Mouse (Mus musculus): ENCODE data around the gene Gm10842. TPM values are rescaled to one million over a fixed set of nuclear protein-coding genes. Genes with fewer than 3 reads are reported as not detected.

The Gm10842 gene
- polyA plus RNA-seq, 1 experiment from 2014 or later, result not detected

- Histone ChIP-seq H3K9ac (ENCODE audit: low read length) (peak overlapping the region; percentile 92), H3K4me3 (ENCODE audit: low read depth, low read length) (peak overlapping the region; percentile 96), H3K4me2 (ENCODE audit: low read depth, severe bottlenecking) (peak overlapping the region; percentile 87), H3K27me3 (ENCODE audit: control insufficient read depth, insufficient read depth, low read length) (no peaks in the 10 kb centered on the region), H3K27ac (replicated peaks; ENCODE audit: low read depth, low read length) (peak overlapping the region; percentile 90), H3K4me1 (ENCODE audit: control insufficient read depth, insufficient read depth, low read length) (no peaks in the 10 kb centered on the region; the same call in 1 of the 2 replicates), H3K9me3 (ENCODE audit: control insufficient read depth, low read length) (no peaks in the 10 kb centered on the region), H3K36me3 (ENCODE audit: control insufficient read depth, insufficient read depth, low read length) (peaks cover 3% of the 10 kb centered on the region; the same call in 1 of the 2 replicates)
- ATAC-seq (ENCODE audit: insufficient number of reproducible peaks, low FRiP score, low TSS enrichment, low read depth) (peak; percentile 50; the same call in 1 of the 2 replicates), DNase-seq (ENCODE audit: low spot score) (peak; percentile 66)
- 0% methylated on average over 34 of the region's 35 CpGs for WGBS
These were observed 33.9 kb downstream of the Gm10842 start for GRCm38 (mm10) chr11:105180471-105181091.

GRCm38 (mm10) chr11:105181126-105181637 is 34.5 kb downstream of the Gm10842 start:
- Histone ChIP-seq H3K27me3 (ENCODE audit: control insufficient read depth, insufficient read depth, low read length) (no peaks in the 10 kb centered on the region), H3K36me3 (ENCODE audit: control insufficient read depth, insufficient read depth, low read length) (peaks cover 3% of the 10 kb centered on the region; the same call in 1 of the 2 replicates), H3K4me3 (ENCODE audit: low read depth, low read length) (peak overlapping the region; percentile 96), H3K9ac (ENCODE audit: low read length) (peak overlapping the region; percentile 99), H3K27ac (replicated peaks; ENCODE audit: low read depth, low read length) (peak overlapping the region; percentile 90), H3K4me2 (ENCODE audit: low read depth, severe bottlenecking) (peak overlapping the region; percentile 87), H3K4me1 (ENCODE audit: control insufficient read depth, insufficient read depth, low read length) (no peaks in the 10 kb centered on the region; the same call in 1 of the 2 replicates), H3K9me3 (ENCODE audit: control insufficient read depth, low read length) (no peaks in the 10 kb centered on the region)
- DNase-seq (ENCODE audit: low spot score), result peak; percentile 95
- WGBS, result 1% methylated on average over 52 of the region's 60 CpGs
- peak; percentile 97 for ATAC-seq (ENCODE audit: insufficient number of reproducible peaks, low FRiP score, low TSS enrichment, low read depth)

- ATAC-seq (ENCODE audit: insufficient number of reproducible peaks, low FRiP score, low TSS enrichment, low read depth), result peak; percentile 67
- Histone ChIP-seq H3K36me3 (ENCODE audit: control insufficient read depth, insufficient read depth, low read length) (peaks cover 3% of the 10 kb centered on the region; the same call in 1 of the 2 replicates), H3K4me2 (ENCODE audit: low read depth, severe bottlenecking) (peak overlapping the region; percentile 64), H3K4me1 (ENCODE audit: control insufficient read depth, insufficient read depth, low read length) (no peaks in the 10 kb centered on the region; the same call in 1 of the 2 replicates), H3K27me3 (ENCODE audit: control insufficient read depth, insufficient read depth, low read length) (no peaks in the 10 kb centered on the region), H3K9me3 (ENCODE audit: control insufficient read depth, low read length) (no peaks in the 10 kb centered on the region), H3K27ac (replicated peaks; ENCODE audit: low read depth, low read length) (peak overlapping the region; percentile 90), H3K9ac (ENCODE audit: low read length) (peak overlapping the region; percentile 99), H3K4me3 (ENCODE audit: low read depth, low read length) (peak overlapping the region; percentile 96)
- WGBS, result 6% methylated on average over 64 of the region's 89 CpGs
- peak; percentile 70 for DNase-seq (ENCODE audit: low spot score)
These were observed 35.2 kb downstream of the Gm10842 start for GRCm38 (mm10) chr11:105181689-105182460.

GRCm38 (mm10) chr11:105182461-105182855 is 35.8 kb downstream of the Gm10842 start:
- Histone ChIP-seq H3K4me3 (ENCODE audit: low read depth, low read length) (peak overlapping the region; percentile 96), H3K9me3 (ENCODE audit: control insufficient read depth, low read length) (no peaks in the 10 kb centered on the region), H3K4me2 (ENCODE audit: low read depth, severe bottlenecking) (peak overlapping the region; percentile 64), H3K36me3 (ENCODE audit: control insufficient read depth, insufficient read depth, low read length) (peaks cover 3% of the 10 kb centered on the region; the same call in 1 of the 2 replicates), H3K4me1 (ENCODE audit: control insufficient read depth, insufficient read depth, low read length) (no peaks in the 10 kb centered on the region; the same call in 1 of the 2 replicates), H3K27ac (replicated peaks; ENCODE audit: low read depth, low read length) (peak overlapping the region; percentile 90), H3K27me3 (ENCODE audit: control insufficient read depth, insufficient read depth, low read length) (no peaks in the 10 kb centered on the region), H3K9ac (ENCODE audit: low read length) (peak overlapping the region; percentile 99)
- no peak for DNase-seq (ENCODE audit: low spot score)
- 7% methylated on average over 4 of the region's 4 CpGs for WGBS
- no peak for ATAC-seq (ENCODE audit: insufficient number of reproducible peaks, low FRiP score, low TSS enrichment, low read depth)

- 96% methylated on average over 3 of the region's 3 CpGs for WGBS
- Histone ChIP-seq H3K4me1 (ENCODE audit: control insufficient read depth, insufficient read depth, low read length) (no peaks in the 10 kb centered on the region; the same call in 1 of the 2 replicates), H3K4me3 (ENCODE audit: low read depth, low read length) (no peak overlapping the region), H3K9ac (ENCODE audit: low read length) (no peak overlapping the region), H3K9me3 (ENCODE audit: control insufficient read depth, low read length) (no peaks in the 10 kb centered on the region), H3K27me3 (ENCODE audit: control insufficient read depth, insufficient read depth, low read length) (no peaks in the 10 kb centered on the region), H3K27ac (replicated peaks; ENCODE audit: low read depth, low read length) (no peak overlapping the region), H3K4me2 (ENCODE audit: low read depth, severe bottlenecking) (no peak overlapping the region), H3K36me3 (ENCODE audit: control insufficient read depth, insufficient read depth, low read length) (peaks cover 3% of the 10 kb centered on the region; the same call in 1 of the 2 replicates)
- ATAC-seq (ENCODE audit: insufficient number of reproducible peaks, low FRiP score, low TSS enrichment, low read depth) (no peak), DNase-seq (ENCODE audit: low spot score) (no peak)
These were observed 38.0 kb downstream of the Gm10842 start for GRCm38 (mm10) chr11:105184678-105185077.

DNA sequence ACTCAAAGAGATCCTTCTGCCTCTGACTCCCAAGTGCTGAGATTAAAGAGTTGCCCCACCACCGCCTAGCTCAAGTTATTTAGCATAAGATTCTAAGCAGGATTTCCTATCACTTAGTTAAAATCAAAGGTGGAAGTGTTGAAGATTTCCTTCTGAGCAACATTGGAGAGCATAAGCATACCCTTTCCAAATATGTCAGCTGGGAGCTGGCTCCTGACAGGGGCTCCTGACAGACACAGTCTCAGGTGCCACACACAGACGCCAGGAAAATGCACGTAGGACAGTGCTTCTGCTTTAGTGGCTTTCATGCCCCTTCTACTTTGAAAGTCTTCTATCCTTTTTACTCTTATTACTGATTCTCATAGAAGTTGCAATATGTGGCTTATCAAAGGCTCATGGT is 45.5 kb downstream of the Gm10842 start:
- no peak overlapping the region for H3K4me2 ChIP-seq (ENCODE audit: low read depth, severe bottlenecking)
- no peaks in the 10 kb centered on the region for H3K27me3 ChIP-seq (ENCODE audit: control insufficient read depth, insufficient read depth, low read length)
- ATAC-seq (ENCODE audit: insufficient number of reproducible peaks, low FRiP score, low TSS enrichment, low read depth) (no peak), DNase-seq (ENCODE audit: low spot score) (no peak)
- no peak overlapping the region for H3K9ac ChIP-seq (ENCODE audit: low read length)
- H3K4me1 ChIP-seq (ENCODE audit: control insufficient read depth, insufficient read depth, low read length), result no peaks in the 10 kb centered on the region
- no peaks in the 10 kb centered on the region for H3K36me3 ChIP-seq (ENCODE audit: control insufficient read depth, insufficient read depth, low read length)
- H3K4me3 ChIP-seq (ENCODE audit: low read depth, low read length), result no peak overlapping the region
- WGBS, result 95% methylated on average over 3 of the region's 3 CpGs
- no peak overlapping the region for H3K27ac ChIP-seq (replicated peaks; ENCODE audit: low read depth, low read length)
- no peaks in the 10 kb centered on the region for H3K9me3 ChIP-seq (ENCODE audit: control insufficient read depth, low read length)

Other genes starting within 250 kb of the Gm10842 start
- gene Efcab3, start 83.3 kb upstream of the Gm10842 start, polyA plus RNA-seq (2014; fragmentation: Nextera tagmentation; extraction: Ambion mirVana), result not detected in 2 replicates
- 49.8 and 58.5 TPM in 2 replicates for gene Mettl2, start 20.5 kb upstream of the Gm10842 start, polyA plus RNA-seq (2014; fragmentation: Nextera tagmentation; extraction: Ambion mirVana)
- 29.9 and 30.1 TPM in 2 replicates for gene Tlk2, start 31.9 kb downstream of the Gm10842 start, polyA plus RNA-seq (2014; fragmentation: Nextera tagmentation; extraction: Ambion mirVana)
- gene Mrc2, start 145.8 kb downstream of the Gm10842 start, polyA plus RNA-seq (2014; fragmentation: Nextera tagmentation; extraction: Ambion mirVana), result 14.6 and 14.7 TPM in 2 replicates